Mouse (Mus musculus) heart, embryonic 16.5 days (tissue): ENCODE results near the gene Metrnl. TPM values are rescaled to one million over a fixed set of nuclear protein-coding genes. Genes with fewer than 3 reads are reported as not detected.
A peak's percentile ranks its signal among the peaks of the same experiment; 100 is the strongest.
"Not testable (repeated sequence)": the region's sequence is repeated elsewhere in the genome, so short reads cannot be mapped to it uniquely, and the experiment has no call there.

Experiments
- ATAC-seq: fragments of 200-750 bp; cut with Nextera tagmentation; replicated peaks from 2 replicates; pipeline ENCODE4 v1.8.0; 2017; ENCODE audit warnings: moderate number of reproducible peaks; ENCODE audit not compliant: insufficient read depth, low FRiP score; ENCODE audit errors: extremely low read depth
- H3K27ac ChIP-seq: fragments of 300-500 bp; sonication (generic); 2 replicates; pipeline ENCODE4 v1.5.1; 2014; ENCODE audit warnings: mild to moderate bottlenecking, low read length, control low read depth, moderate library complexity
- H3K27me3 ChIP-seq: fragments of 300-500 bp; sonication (generic); 2 replicates; pipeline ENCODE4 v1.6.1; 2014; ENCODE audit warnings: low read length, mixed read lengths; ENCODE audit not compliant: control insufficient read depth, insufficient read depth
- H3K36me3 ChIP-seq: fragments of 300-500 bp; sonication (generic); 2 replicates; pipeline ENCODE4 v1.6.1; 2014; ENCODE audit not compliant: control insufficient read depth, insufficient read depth
- H3K4me1 ChIP-seq: fragments of 300-500 bp; sonication (generic); 2 replicates; pipeline ENCODE4 v1.6.1; 2014; ENCODE audit warnings: low read length, mixed read lengths; ENCODE audit not compliant: control insufficient read depth, insufficient read depth
- H3K4me2 ChIP-seq: fragments of 300-500 bp; sonication (generic); 2 replicates; pipeline ENCODE4 v1.6.1; 2014; ENCODE audit warnings: low read depth, mild to moderate bottlenecking, control low read depth, low read length
- H3K4me3 ChIP-seq: fragments of 300-500 bp; sonication (generic); 2 replicates; pipeline ENCODE4 v1.5.1; 2014; ENCODE audit warnings: mild to moderate bottlenecking, control low read depth, low read length
- H3K9ac ChIP-seq: fragments of 300-500 bp; sonication (generic); 2 replicates; pipeline ENCODE4 v1.6.1; 2014; ENCODE audit warnings: low read length, control low read depth
- H3K9me3 ChIP-seq: fragments of 300-500 bp; sonication (generic); replicated peaks from 2 replicates; pipeline ENCODE4 v1.6.1; 2016; ENCODE audit warnings: low read length; ENCODE audit not compliant: control insufficient read depth
- WGBS: fragments of 180-500 bp; shearing (Covaris S2); extraction: QIAGEN DNeasy Blood & Tissue Kit; methylation state at CpG from one replicate; pipeline ENCODE4 v1.1.7; 2014; 5-methylcytosine and 5-hydroxymethylcytosine counted together
- polyA plus RNA-seq: library from polyadenylated mRNA; unstranded; fragments of >200 nt; fragmentation: Nextera tagmentation; extraction: Ambion mirVana; gene quantifications from 2 replicates; pipeline ENCODE4 v1.2.1, GENCODE M21; 2015

Gene Metrnl
- polyA plus RNA-seq, 1 experiment from 2014 or later: 27.5 TPM

- Histone ChIP-seq H3K4me2 (no peak overlapping the region), H3K9ac (no peak overlapping the region), H3K27me3 (no peaks in the 10 kb centered on the region), H3K4me3 (no peak overlapping the region), H3K27ac (no peak overlapping the region), H3K36me3 (peaks cover 2% of the 10 kb centered on the region; the same call in 1 of the 2 replicates), H3K9me3 (no peaks in the 10 kb centered on the region), H3K4me1 (no peaks in the 10 kb centered on the region)
- 27% methylated on average over 1 of the region's 1 CpGs for WGBS
- no peak for ATAC-seq
These were observed 43.2 kb upstream of the Metrnl start for GRCm38 (mm10) chr11:121658151-121658550.

GRCm38 (mm10) chr11:121660604-121661003 is 40.7 kb upstream of the Metrnl start:
- not testable (repeated sequence) for H3K4me1 ChIP-seq, H3K9ac ChIP-seq, H3K9me3 ChIP-seq, H3K36me3 ChIP-seq, H3K4me2 ChIP-seq, H3K27me3 ChIP-seq, H3K27ac ChIP-seq, ATAC-seq, H3K4me3 ChIP-seq
- WGBS: 95% methylated on average over 2 of the region's 2 CpGs

GRCm38 (mm10) chr11:121661116-121661515 is 40.2 kb upstream of the Metrnl start:
- H3K4me3 ChIP-seq: no peak overlapping the region
- no peak overlapping the region for H3K27ac ChIP-seq
- 83% methylated on average over 2 of the region's 2 CpGs for whole genome bisulfite sequencing
- no peaks in the 10 kb centered on the region for H3K27me3 ChIP-seq
- no peak overlapping the region for H3K9ac ChIP-seq
- no peaks in the 10 kb centered on the region for H3K9me3 ChIP-seq
- no peak overlapping the region for H3K4me2 ChIP-seq
- 0 out of 2 replicates have a peak, but pooled peaks cover 2% of the 10 kb centered on the region for H3K36me3 ChIP-seq
- no peaks in the 10 kb centered on the region for H3K4me1 ChIP-seq
- ATAC-seq: no peak

GRCm38 (mm10) chr11:121667541-121667940 is 33.8 kb upstream of the Metrnl start:
- 94% methylated on average over 4 of the region's 4 CpGs for WGBS
- Histone ChIP-seq H3K36me3 (peaks cover 6% of the 10 kb centered on the region), H3K4me2 (no peak overlapping the region), H3K4me1 (peaks cover 4% of the 10 kb centered on the region), H3K9ac (no peak overlapping the region), H3K27ac (no peak overlapping the region), H3K4me3 (no peak overlapping the region), H3K27me3 (no peaks in the 10 kb centered on the region), H3K9me3 (no peaks in the 10 kb centered on the region)
- no peak for ATAC-seq

GRCm38 (mm10) chr11:121668776-121669175 is 32.6 kb upstream of the Metrnl start:
- no peak overlapping the region for H3K27ac ChIP-seq
- ATAC-seq: no peak
- peaks cover 6% of the 10 kb centered on the region for H3K36me3 ChIP-seq
- no peaks in the 10 kb centered on the region for H3K9me3 ChIP-seq
- H3K4me2 ChIP-seq: no peak overlapping the region
- no peak overlapping the region for H3K4me3 ChIP-seq
- peaks cover 7% of the 10 kb centered on the region for H3K4me1 ChIP-seq
- no peaks in the 10 kb centered on the region for H3K27me3 ChIP-seq
- WGBS: 84% methylated on average over 5 of the region's 5 CpGs
- H3K9ac ChIP-seq: no peak overlapping the region

GRCm38 (mm10) chr11:121670926-121671325 is 30.4 kb upstream of the Metrnl start:
- no peak overlapping the region for H3K27ac ChIP-seq
- H3K4me2 ChIP-seq: no peak overlapping the region
- peaks cover 2% of the 10 kb centered on the region; the same call in 1 of the 2 replicates for H3K9me3 ChIP-seq
- H3K4me1 ChIP-seq: peaks cover 8% of the 10 kb centered on the region
- H3K27me3 ChIP-seq: no peaks in the 10 kb centered on the region
- no peak overlapping the region for H3K9ac ChIP-seq
- H3K4me3 ChIP-seq: no peak overlapping the region
- peaks cover 6% of the 10 kb centered on the region for H3K36me3 ChIP-seq
- no peak for ATAC-seq
- WGBS: 93% methylated on average over 5 of the region's 5 CpGs

- H3K36me3 ChIP-seq: peaks cover 6% of the 10 kb centered on the region
- peak overlapping the region; percentile 91 for H3K27ac ChIP-seq
- ATAC-seq: no peak; the same call in 1 of the 2 replicates
- H3K4me1 ChIP-seq: peaks cover 8% of the 10 kb centered on the region
- peak overlapping the region; percentile 64 for H3K4me3 ChIP-seq
- no peaks in the 10 kb centered on the region for H3K27me3 ChIP-seq
- H3K9me3 ChIP-seq: peaks cover 5% of the 10 kb centered on the region; the same call in 1 of the 2 replicates
- WGBS: under 1% methylated on average over 22 of the region's 22 CpGs
- peak overlapping the region; percentile 75 for H3K9ac ChIP-seq
- peak overlapping the region; percentile 70 for H3K4me2 ChIP-seq
These were observed 28.9 kb upstream of the Metrnl start for GRCm38 (mm10) chr11:121672312-121672989.

- H3K27me3 ChIP-seq: no peaks in the 10 kb centered on the region
- H3K4me1 ChIP-seq: peaks cover 8% of the 10 kb centered on the region
- H3K27ac ChIP-seq: peak within 1 kb of the TSS; percentile 91
- peaks cover 5% of the 10 kb centered on the region; the same call in 1 of the 2 replicates for H3K9me3 ChIP-seq
- peak within 1 kb of the TSS; percentile 70 for H3K4me2 ChIP-seq
- ATAC-seq: peak; percentile 100
- WGBS: under 1% methylated on average over 46 of the region's 46 CpGs
- H3K36me3 ChIP-seq: peaks cover 6% of the 10 kb centered on the region
- peak within 1 kb of the TSS; percentile 64 for H3K4me3 ChIP-seq
- peak within 1 kb of the TSS; percentile 75 for H3K9ac ChIP-seq
These were observed 28.3 kb upstream of the Metrnl start, which contains the start of gene B3gntl1 for GRCm38 (mm10) chr11:121672990-121673572. Gene B3gntl1 (minus strand): TSS chr11:121673153.

GRCm38 (mm10) chr11:121673629-121674028 is 27.7 kb upstream of the Metrnl start:
- 64% methylated on average over 7 of the region's 7 CpGs for WGBS
- Histone ChIP-seq H3K27ac (peak overlapping the region; percentile 91), H3K4me1 (peaks cover 8% of the 10 kb centered on the region), H3K36me3 (peaks cover 3% of the 10 kb centered on the region), H3K9me3 (peaks cover 5% of the 10 kb centered on the region; the same call in 1 of the 2 replicates), H3K9ac (peak overlapping the region; percentile 75), H3K27me3 (no peaks in the 10 kb centered on the region), H3K4me2 (peak overlapping the region; percentile 70), H3K4me3 (peak overlapping the region; percentile 64)
- no peak for ATAC-seq
